Mouse (Mus musculus): ENCODE data around the gene Fbxl2. TPM values are rescaled to one million over a fixed set of nuclear protein-coding genes. Genes with fewer than 3 reads are reported as not detected.

Gene Fbxl2
- total RNA-seq, 2 experiments from 2014 or later = 0.43 to 1.0 TPM

GRCm38 (mm10) chr9:113975442-113975841, 70.5 kb downstream of the Fbxl2 start:
- intact Hi-C loops (cut with DNase I) = no loop called here
- no peak for DNase-seq

GRCm38 (mm10) chr9:113974945-113975344, 71.0 kb downstream of the Fbxl2 start:
- DNase-seq = no peak
- intact Hi-C loops (cut with DNase I) = no loop called here

- DNase-seq = no peak
- intact Hi-C loops (cut with DNase I) = no loop called here
These were observed 72.1 kb downstream of the Fbxl2 start for GRCm38 (mm10) chr9:113973857-113974256.

GRCm38 (mm10) chr9:113971615-113972014, 74.4 kb downstream of the Fbxl2 start:
- no peak for DNase-seq
- intact Hi-C loops (cut with DNase I) = no loop called here

- DNase-seq = no peak
- intact Hi-C loops (cut with DNase I) = no loop called here
These were observed 76.0 kb downstream of the Fbxl2 start for GRCm38 (mm10) chr9:113970041-113970440.

- DNase-seq = no peak
- intact Hi-C loops (cut with DNase I) = no loop called here
These were observed 76.6 kb downstream of the Fbxl2 start for GRCm38 (mm10) chr9:113969399-113969798.

- DNase-seq = no peak
- intact Hi-C loops (cut with DNase I) = no loop called here
These were observed 77.0 kb downstream of the Fbxl2 start for GRCm38 (mm10) chr9:113968967-113969366.

GRCm38 (mm10) chr9:113966838-113967237, 79.2 kb downstream of the Fbxl2 start:
- intact Hi-C loops (cut with DNase I) = no loop called here
- DNase-seq = no peak

GRCm38 (mm10) chr9:113964415-113964814, 81.6 kb downstream of the Fbxl2 start:
- intact Hi-C loops (cut with DNase I) = no loop called here
- no peak for DNase-seq

GRCm38 (mm10) chr9:113963718-113964117, 82.3 kb downstream of the Fbxl2 start:
- DNase-seq = no peak
- intact Hi-C loops (cut with DNase I) = no loop called here

GRCm38 (mm10) chr9:113957777-113958176, 88.2 kb downstream of the Fbxl2 start:
- no peak for DNase-seq
- intact Hi-C loops (cut with DNase I) = no loop called here

GRCm38 (mm10) chr9:113947216-113947615, 98.8 kb downstream of the Fbxl2 start:
- intact Hi-C loops (cut with DNase I) = no loop called here
- no peak for DNase-seq

- no peak for DNase-seq
- intact Hi-C loops (cut with DNase I) = no loop called here
These were observed 102.6 kb downstream of the Fbxl2 start for GRCm38 (mm10) chr9:113943372-113943771.

- DNase-seq = no peak
- intact Hi-C loops (cut with DNase I) = no loop called here
These were observed 104.7 kb downstream of the Fbxl2 start for GRCm38 (mm10) chr9:113941103-113941805.

- no peak for DNase-seq
- intact Hi-C loops (cut with DNase I) = no loop called here
These were observed 106.7 kb downstream of the Fbxl2 start for GRCm38 (mm10) chr9:113939063-113939850.

- intact Hi-C loops (cut with DNase I) = no loop called here
- DNase-seq = no peak
These were observed 110.4 kb downstream of the Fbxl2 start for GRCm38 (mm10) chr9:113935638-113936037.

GRCm38 (mm10) chr9:113932501-113932900, 113.5 kb downstream of the Fbxl2 start:
- intact Hi-C loops (cut with DNase I) = no loop called here
- DNase-seq = peak in 1 of 2 experiments; percentile 24

- intact Hi-C loops (cut with DNase I) = no loop called here
- DNase-seq = peak; percentile 13 to 31
These were observed 113.9 kb downstream of the Fbxl2 start for GRCm38 (mm10) chr9:113932100-113932470.

- intact Hi-C loops (cut with DNase I) = no loop called here
These were observed 114.5 kb downstream of the Fbxl2 start for GRCm38 (mm10) chr9:113931375-113932099.

GRCm38 (mm10) chr9:113930534-113931374, 115.2 kb downstream of the Fbxl2 start, which contains the start of gene Ubp1:
Ubp1 (plus strand) TSS chr9:113930934.
- DNase-seq = peak; percentile 91 to 92
- intact Hi-C loops (cut with DNase I) = no loop called here

More at GRCm38 (mm10) chr9:113931375-113932099, 114.5 kb downstream of the Fbxl2 start:
- DNase-seq = peak; percentile 25 to 50

All from heart, postnatal 36 days (tissue).